Mouse (Mus musculus) embryonic facial prominence, embryonic 11.5 days (tissue): ENCODE measurements at regions not wholly inside any gene's neighbourhood (a gene's known extent, or its start where the extent isn't known, plus 50 kb on each side); places are given as distances from the start of the nearest gene placed in this dataset.

Experiments used
- ATAC-seq: fragments of 200-750 bp; cut with Nextera tagmentation; replicated peaks from 2 replicates; pipeline ENCODE4 v1.8.0; 2017; ENCODE audit warnings: low read depth; ENCODE audit not compliant: insufficient number of reproducible peaks, low FRiP score, low TSS enrichment
- DNase-seq: peaks from one replicate; pipeline ENCODE4 v3.0.0-alpha.2; 2015; ENCODE audit warnings: low spot score
- H3K27ac ChIP-seq: fragments of 300-500 bp; sonication (generic); replicated peaks from 2 replicates; pipeline ENCODE4 v1.5.1; 2014; ENCODE audit warnings: mild to moderate bottlenecking, low read depth, low read length, control low read depth
- H3K27me3 ChIP-seq: fragments of 300-500 bp; sonication (generic); 2 replicates; pipeline ENCODE4 v1.6.1; 2014; ENCODE audit warnings: mild to moderate bottlenecking, low read length, moderate library complexity, mixed read lengths; ENCODE audit not compliant: control insufficient read depth, insufficient read depth
- H3K36me3 ChIP-seq: fragments of 300-500 bp; sonication (generic); replicated peaks from 2 replicates; pipeline ENCODE4 v1.6.1; 2014; ENCODE audit warnings: low read depth, mild to moderate bottlenecking, low read length, moderate library complexity, mixed read lengths; ENCODE audit not compliant: control insufficient read depth, insufficient read depth
- H3K4me1 ChIP-seq: fragments of 300-500 bp; sonication (generic); 2 replicates; pipeline ENCODE4 v1.6.1; 2014; ENCODE audit warnings: low read length, mixed read lengths; ENCODE audit not compliant: control insufficient read depth, insufficient read depth
- H3K4me2 ChIP-seq: fragments of 300-500 bp; sonication (generic); 2 replicates; pipeline ENCODE4 v1.6.1; 2014; ENCODE audit warnings: low read depth, mild to moderate bottlenecking, control low read depth, low read length, moderate library complexity
- H3K4me3 ChIP-seq: fragments of 300-500 bp; sonication (generic); 2 replicates; pipeline ENCODE4 v1.5.1; 2014; ENCODE audit warnings: low read depth, low read length, control low read depth
- H3K9ac ChIP-seq: fragments of 300-500 bp; sonication (generic); replicated peaks from 2 replicates; pipeline ENCODE4 v1.6.1; 2014; ENCODE audit warnings: mild to moderate bottlenecking, control low read depth, low read length
- H3K9me3 ChIP-seq: fragments of 300-500 bp; sonication (generic); replicated peaks from 2 replicates; pipeline ENCODE4 v1.6.1; 2016; ENCODE audit warnings: mild to moderate bottlenecking, low read length, inconsistent platforms, mixed read lengths; ENCODE audit not compliant: control insufficient read depth
- WGBS: fragments of 180-500 bp; shearing (Covaris S2); extraction: QIAGEN DNeasy Blood & Tissue Kit; methylation state at CpG from one replicate; pipeline ENCODE4 v1.1.7; 2014; 5-methylcytosine and 5-hydroxymethylcytosine counted together

GRCm38 (mm10) chr9:117863318-117863717 lies 177.0 kb upstream of the Azi2 start:
- no peak overlapping the region for H3K4me3 ChIP-seq
- WGBS = 88% methylated on average over 6 of the region's 6 CpGs
- H3K4me2 ChIP-seq = no peak overlapping the region
- H3K27ac ChIP-seq = no peak overlapping the region
- no peaks in the 10 kb centered on the region for H3K27me3 ChIP-seq
- no peaks in the 10 kb centered on the region for H3K36me3 ChIP-seq
- no peak overlapping the region for H3K9ac ChIP-seq
- DNase-seq = no peak
- no peaks in the 10 kb centered on the region for H3K4me1 ChIP-seq
- no peak for ATAC-seq
- H3K9me3 ChIP-seq = no peaks in the 10 kb centered on the region

- no peak for DNase-seq
- Histone ChIP-seq H3K9me3 (no peaks in the 10 kb centered on the region), H3K27me3 (no peaks in the 10 kb centered on the region), H3K4me1 (no peaks in the 10 kb centered on the region), H3K4me3 (no peak overlapping the region), H3K36me3 (no peaks in the 10 kb centered on the region), H3K27ac (no peak overlapping the region), H3K9ac (no peak overlapping the region), H3K4me2 (no peak overlapping the region)
- 83% methylated on average over 16 of the region's 16 CpGs for WGBS
- no peak for ATAC-seq
Measured at GRCm38 (mm10) chr9:117859580-117860045, 180.7 kb upstream of the Azi2 start.

- no peak for DNase-seq
- Histone ChIP-seq H3K4me3 (no peak overlapping the region), H3K4me1 (no peaks in the 10 kb centered on the region), H3K9ac (no peak overlapping the region), H3K4me2 (no peak overlapping the region), H3K27me3 (no peaks in the 10 kb centered on the region), H3K9me3 (no peaks in the 10 kb centered on the region), H3K36me3 (no peaks in the 10 kb centered on the region), H3K27ac (no peak overlapping the region)
- WGBS = 71% methylated on average over 4 of the region's 4 CpGs
- no peak for ATAC-seq
Measured at GRCm38 (mm10) chr9:117843531-117843930, 196.8 kb upstream of the Azi2 start.

GRCm38 (mm10) chr9:117836696-117837380 lies 203.5 kb upstream of the Azi2 start:
- Histone ChIP-seq H3K27me3 (no peaks in the 10 kb centered on the region), H3K9me3 (no peaks in the 10 kb centered on the region), H3K4me2 (no peak overlapping the region), H3K27ac (no peak overlapping the region), H3K4me1 (no peaks in the 10 kb centered on the region), H3K9ac (no peak overlapping the region), H3K36me3 (no peaks in the 10 kb centered on the region), H3K4me3 (no peak overlapping the region)
- 49% methylated on average over 12 of the region's 12 CpGs for WGBS
- DNase-seq (no peak), ATAC-seq (no peak)

GRCm38 (mm10) chr9:117833586-117833985 lies 203.9 kb upstream of the Rbms3 start:
- 77% methylated on average over 6 of the region's 6 CpGs for WGBS

GRCm38 (mm10) chr9:117814661-117815060 lies 184.9 kb upstream of the Rbms3 start:
- Histone ChIP-seq H3K9me3 (no peaks in the 10 kb centered on the region), H3K4me2 (no peak overlapping the region), H3K27me3 (no peaks in the 10 kb centered on the region), H3K9ac (no peak overlapping the region), H3K4me1 (no peaks in the 10 kb centered on the region), H3K36me3 (no peaks in the 10 kb centered on the region), H3K27ac (no peak overlapping the region), H3K4me3 (no peak overlapping the region)
- DNase-seq = no peak
- WGBS = 49% methylated on average over 4 of the region's 4 CpGs
- ATAC-seq = 0 out of 2 replicates have a peak, but pooled peaks have one; percentile 29

More at GRCm38 (mm10) chr9:117833586-117833985, 203.9 kb upstream of the Rbms3 start:
- H3K4me3 ChIP-seq = no peak overlapping the region
- no peaks in the 10 kb centered on the region for H3K27me3 ChIP-seq
- ATAC-seq (no peak), DNase-seq (no peak)
- H3K36me3 ChIP-seq = no peaks in the 10 kb centered on the region
- no peak overlapping the region for H3K4me2 ChIP-seq
- no peaks in the 10 kb centered on the region for H3K4me1 ChIP-seq
- H3K9ac ChIP-seq = no peak overlapping the region
- H3K9me3 ChIP-seq = no peaks in the 10 kb centered on the region
- H3K27ac ChIP-seq = no peak overlapping the region

GRCm38 (mm10) chr9:117813216-117813615 lies 183.5 kb upstream of the Rbms3 start:
- ATAC-seq (no peak), DNase-seq (no peak)
- no peaks in the 10 kb centered on the region for H3K9me3 ChIP-seq
- WGBS = 84% methylated on average over 9 of the region's 9 CpGs
- no peak overlapping the region for H3K4me2 ChIP-seq
- H3K4me1 ChIP-seq = no peaks in the 10 kb centered on the region
- no peaks in the 10 kb centered on the region for H3K27me3 ChIP-seq
- no peak overlapping the region for H3K27ac ChIP-seq
- no peak overlapping the region for H3K4me3 ChIP-seq
- no peaks in the 10 kb centered on the region for H3K36me3 ChIP-seq
- H3K9ac ChIP-seq = no peak overlapping the region

GRCm38 (mm10) chr9:117805812-117806211 lies 176.1 kb upstream of the Rbms3 start:
- Histone ChIP-seq H3K36me3 (no peaks in the 10 kb centered on the region), H3K9ac (no peak overlapping the region), H3K4me1 (no peaks in the 10 kb centered on the region), H3K27me3 (no peaks in the 10 kb centered on the region), H3K4me2 (no peak overlapping the region), H3K27ac (no peak overlapping the region), H3K9me3 (no peaks in the 10 kb centered on the region), H3K4me3 (no peak overlapping the region)
- WGBS = 72% methylated on average over 9 of the region's 9 CpGs
- no peak for DNase-seq
- ATAC-seq = no peak
